Mouse (Mus musculus) induced T-regulatory cell, adult 2 months (primary cell): Measurements from ENCODE around the gene Mtmr14.

Experiments
- DNase-seq: peaks from one replicate; pipeline ENCODE4 v3.0.0-alpha.2; 2012; ENCODE audit warnings: low read depth

The Mtmr14 gene

DNA sequence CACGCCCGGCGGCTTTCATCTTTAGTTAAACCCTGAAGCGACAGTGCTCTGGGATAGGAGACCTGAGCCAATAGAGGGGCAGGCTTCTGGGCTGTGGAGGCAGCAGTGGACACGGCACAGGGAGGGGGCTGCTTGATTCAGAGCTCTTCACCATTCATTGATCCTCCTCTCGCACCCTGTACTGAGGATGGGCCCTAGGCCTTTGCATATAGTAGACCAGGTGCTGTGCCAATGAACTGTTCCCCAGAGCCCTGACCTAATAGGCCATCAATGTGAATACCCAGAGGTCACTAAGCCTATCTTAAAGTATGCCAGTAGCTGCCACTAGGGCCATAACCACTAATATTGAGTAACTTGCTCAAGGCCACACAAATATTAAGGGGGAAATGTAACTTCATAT, 44.0 kb downstream of the Mtmr14 start:
- no peak for DNase-seq

DNA sequence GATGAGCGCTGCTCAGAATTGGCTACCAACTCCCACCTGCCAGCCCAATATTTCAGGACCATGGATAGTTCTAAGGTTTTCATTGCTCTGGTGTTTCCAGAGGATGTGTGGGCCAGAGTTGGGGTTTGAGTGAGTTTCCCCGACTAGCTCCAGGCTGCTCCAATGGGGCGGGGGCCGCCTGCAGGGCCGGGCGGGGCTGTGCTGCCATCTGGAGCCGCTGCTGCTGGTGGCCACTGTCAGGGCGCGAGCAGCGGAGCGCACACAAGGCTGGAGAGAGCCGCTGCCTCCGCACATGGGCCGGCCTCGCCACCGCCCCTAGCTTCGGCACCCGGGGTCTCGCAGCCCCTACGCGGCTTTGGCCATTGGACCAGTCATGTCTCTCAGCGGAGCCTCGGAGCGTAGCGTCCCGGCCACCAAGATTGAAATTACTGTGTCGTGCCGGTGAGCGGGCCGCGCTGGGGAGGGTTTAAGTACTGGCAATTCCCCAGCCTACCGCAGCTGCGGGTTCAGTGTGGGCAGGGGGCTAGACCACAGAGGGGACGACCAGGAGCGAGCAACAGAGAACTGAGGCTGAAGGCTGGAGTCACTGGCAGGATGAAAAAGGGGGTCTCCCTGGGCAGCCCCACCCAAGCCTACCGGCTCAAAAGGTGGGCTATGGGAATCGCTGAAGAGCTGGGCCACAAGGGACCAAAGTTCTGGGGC, 44.6 kb downstream of the Mtmr14 start, which contains the start of gene Cpne9:
Cpne9 (plus strand) TSS at position 207 of the 702 bp plus-strand sequence.
- DNase-seq = peak; percentile 45

DNA sequence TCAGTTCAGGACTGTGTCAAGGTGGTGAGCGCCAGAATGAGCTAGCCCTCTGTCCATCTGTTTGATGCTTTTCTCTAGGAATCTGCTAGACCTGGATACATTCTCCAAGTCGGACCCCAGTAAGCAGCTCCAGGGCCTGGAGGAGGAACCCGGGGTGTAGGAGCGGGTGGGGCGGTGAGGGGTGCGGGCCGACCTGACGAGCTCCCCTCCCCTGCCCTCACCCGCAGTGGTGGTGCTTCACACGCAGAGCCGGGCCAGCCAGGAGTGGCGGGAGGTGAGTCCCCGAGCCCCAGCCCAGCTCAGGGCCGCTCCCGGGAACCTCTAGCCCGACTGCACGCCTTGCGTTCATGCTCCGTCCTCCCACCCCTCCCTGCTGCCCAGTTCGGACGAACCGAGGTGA, 45.3 kb downstream of the Mtmr14 start:
- no peak for DNase-seq

DNA sequence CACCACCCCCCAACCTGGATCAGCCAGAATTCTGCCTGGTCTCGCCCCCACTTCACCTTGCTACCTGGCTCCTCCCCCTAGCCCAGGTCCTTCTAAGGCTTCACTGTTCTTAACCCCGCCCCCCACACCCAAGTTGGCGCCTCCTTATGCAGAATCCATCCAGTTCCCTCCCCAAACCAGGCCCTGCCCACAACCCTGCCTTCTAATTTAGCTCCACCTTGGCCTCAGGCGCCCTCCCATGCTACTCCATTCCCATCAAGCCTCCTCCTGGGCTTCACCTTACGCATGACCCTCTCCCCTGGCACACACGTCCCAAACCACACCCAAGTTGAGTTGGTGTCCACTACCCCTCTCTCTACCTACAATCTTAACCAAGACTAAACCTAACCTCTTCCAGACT, 45.9 kb downstream of the Mtmr14 start:
- DNase-seq = peak; percentile 23

DNA sequence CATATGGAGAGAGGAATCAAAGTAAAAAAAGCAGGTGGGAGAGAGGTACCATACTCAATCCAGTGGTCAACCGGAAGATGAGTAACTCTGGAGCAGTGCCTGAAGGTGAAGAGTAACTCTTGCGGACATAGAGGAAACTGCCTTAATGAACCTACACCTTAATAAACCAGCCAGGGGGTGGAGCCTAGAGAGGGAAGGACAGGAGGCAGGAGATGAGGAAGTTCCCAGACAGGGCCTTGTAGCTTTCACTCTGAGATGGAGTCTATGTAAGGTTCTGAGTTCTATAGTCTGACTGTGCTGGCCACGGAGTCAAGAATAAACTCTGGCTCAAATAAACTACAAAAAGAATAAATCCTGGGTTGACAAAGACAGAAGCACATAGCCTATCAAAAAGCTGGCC, 47.3 kb downstream of the Mtmr14 start:
- DNase-seq = no peak

DNA sequence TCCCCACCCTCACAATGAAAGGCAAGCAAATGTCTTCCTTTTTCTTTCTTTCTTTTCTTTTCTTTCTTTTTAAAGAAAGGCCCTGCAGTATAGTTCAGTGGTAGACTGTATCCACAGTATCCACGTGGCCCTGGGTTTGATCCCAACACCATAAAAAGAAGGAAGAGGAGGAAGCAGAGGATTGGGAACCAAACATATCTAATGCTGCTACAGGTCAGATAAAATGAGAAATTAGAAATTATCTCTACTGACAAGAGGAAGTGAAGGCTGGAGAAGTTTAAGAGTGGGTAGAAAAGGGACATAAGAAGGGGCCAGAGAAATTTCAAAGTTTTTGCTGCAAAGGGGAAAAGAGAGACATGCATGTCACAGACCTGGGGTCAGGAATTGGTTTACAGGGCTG, 48.7 kb downstream of the Mtmr14 start:
- no peak for DNase-seq

DNA sequence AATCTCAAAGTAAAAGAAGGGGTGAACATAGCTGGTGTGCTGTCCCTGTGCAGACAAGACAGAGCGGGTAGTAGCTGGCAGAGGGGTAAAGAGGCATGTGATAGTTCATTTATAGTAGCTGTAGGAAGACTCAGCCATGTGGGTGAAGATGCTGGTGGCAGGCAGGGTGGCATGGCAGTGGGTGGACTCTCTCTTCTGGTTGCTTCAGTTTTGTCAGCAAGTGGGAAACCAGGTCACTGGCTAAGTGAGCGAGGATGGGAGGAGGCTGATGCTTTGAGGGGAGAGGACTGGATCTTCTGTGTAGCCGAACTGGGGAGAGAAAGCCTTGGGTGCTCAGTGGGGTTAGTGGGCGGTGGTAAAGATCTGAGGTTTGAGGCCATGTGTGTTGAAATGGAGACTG, 49.6 kb downstream of the Mtmr14 start:
- DNase-seq = no peak

DNA sequence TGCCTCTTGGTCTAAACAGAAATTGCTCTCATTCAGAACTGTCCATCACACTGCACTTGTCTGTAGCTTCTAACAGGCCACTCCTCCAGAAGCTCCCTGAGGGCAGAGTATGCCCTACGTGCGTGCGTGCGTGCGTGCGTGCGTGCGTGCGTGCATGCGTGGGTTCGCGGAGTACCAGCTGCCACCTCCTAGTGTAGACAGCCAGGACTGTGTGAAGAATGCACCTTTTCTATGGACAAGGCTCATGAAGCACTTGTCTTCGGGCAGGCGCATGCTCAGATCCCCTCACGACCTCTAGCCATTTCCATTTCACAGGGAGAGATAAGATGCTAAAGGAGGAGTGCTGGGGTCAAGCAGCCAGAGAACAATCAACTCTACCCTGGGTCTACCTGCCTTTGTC, 51.7 kb downstream of the Mtmr14 start:
- DNase-seq = no peak

DNA sequence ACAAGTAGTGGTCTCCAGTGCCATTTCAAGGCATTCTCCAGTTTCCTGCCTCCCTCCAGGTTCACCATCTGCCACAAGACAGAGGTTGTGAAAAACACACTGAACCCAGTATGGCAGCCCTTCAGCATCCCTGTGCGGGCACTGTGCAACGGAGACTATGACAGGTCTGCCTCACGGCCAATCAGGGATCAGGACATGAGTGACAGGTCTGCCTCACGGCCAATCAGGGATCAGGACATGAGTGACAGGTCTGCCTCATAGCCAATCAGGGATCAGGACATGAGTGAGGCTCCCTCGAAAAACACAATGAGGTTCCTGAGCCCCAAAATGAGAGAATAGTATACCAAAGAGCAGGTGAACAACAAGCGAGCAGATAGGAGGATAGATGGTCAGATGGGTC, 52.7 kb downstream of the Mtmr14 start:
- DNase-seq = no peak

DNA sequence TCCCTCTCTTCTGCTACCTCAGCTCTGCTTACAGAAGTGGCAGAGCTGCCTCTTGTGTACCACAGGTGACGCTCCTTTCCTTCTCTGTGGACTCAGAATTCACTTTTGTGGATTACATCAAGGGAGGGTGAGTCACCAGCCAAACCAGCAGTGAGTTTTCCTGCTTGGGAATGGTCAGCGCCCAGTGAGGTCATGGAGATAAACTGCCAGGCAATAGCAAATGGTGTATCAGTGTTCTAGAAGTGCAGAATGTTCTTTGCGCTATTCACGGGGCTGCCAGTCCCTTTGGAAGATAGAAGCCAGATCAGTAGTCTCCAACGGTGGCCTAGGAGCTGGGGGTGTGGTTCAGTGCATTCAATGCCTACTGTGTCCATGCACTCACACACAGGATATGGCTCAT, 55.3 kb downstream of the Mtmr14 start:
- DNase-seq = no peak

DNA sequence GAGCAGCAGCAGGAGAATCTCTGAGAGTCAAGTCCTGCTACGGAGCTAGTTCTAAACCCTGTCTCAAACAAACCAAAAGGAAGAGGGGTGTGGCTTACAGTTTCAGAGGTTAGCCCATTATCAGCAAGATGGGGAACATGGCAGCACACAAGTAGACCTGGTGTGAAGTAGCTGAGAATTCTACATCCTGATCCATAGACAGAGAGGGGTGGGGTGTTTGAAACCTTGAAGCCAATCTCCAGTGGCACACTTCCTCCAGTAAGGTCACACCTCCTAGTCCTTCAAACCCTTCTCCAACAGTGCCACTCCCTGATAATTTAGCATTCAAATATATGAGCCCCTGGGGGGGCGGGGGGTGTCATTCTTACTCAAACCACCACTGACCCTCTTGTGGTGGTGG, 58.4 kb downstream of the Mtmr14 start:
- DNase-seq = no peak

DNA sequence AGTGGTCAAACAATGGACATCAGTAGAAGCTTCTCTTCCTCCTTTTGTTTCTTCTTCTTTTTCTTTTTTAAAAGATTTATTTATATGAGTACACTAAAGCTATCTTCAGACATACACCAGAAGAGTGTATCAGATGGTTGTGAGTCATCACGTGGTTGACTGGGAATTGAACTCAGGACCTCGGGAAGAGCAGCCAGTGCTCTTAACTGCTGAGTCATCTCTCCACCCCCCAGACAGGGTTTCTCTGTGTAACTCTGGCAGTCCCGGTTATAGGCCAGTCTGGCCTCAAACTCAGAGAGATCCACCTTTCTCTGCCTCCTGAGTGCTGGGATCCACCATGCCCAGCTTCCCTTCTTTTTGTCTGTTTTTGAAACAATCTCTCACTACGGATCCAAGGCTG, 59.0 kb downstream of the Mtmr14 start:
- DNase-seq = no peak

DNA sequence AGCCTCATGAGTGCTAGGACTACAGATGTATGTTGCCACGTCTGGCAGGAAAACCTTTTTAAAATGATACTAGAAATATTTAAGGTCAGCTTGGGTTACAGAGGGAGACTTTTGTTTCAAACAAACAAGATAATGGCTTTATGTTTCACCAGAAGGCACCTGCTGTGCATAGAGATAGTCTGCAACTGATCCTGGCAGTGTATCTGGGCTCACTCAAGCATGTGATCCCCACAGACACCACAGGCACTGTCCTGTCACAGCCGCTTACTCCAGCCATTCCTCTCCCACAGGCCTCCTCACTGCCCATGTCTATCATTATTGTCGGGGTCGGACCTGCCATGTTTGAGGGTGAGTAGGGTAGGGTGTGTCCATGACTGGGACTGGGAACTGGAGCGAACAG, 63.7 kb downstream of the Mtmr14 start:
- DNase-seq = no peak

DNA sequence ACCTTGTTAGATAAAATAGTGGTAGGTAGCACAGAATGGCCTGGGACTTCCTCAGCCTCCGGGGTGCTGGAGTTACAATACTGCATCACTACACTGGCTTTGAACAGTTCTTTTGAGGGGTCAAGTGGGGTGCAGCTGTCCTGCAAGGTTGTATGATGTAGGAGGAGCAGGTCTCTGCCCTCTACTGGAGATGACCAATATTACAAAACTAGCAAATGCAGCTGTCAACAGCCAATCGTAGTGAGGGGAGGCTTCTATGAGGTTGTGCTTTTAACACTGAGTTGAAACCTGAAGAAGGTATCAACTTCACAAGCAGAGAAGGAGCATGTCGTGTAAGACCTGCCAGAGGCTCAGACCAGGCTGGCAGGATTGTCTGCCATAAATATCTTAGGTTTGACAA, 64.6 kb downstream of the Mtmr14 start:
- DNase-seq = peak; percentile 78

DNA sequence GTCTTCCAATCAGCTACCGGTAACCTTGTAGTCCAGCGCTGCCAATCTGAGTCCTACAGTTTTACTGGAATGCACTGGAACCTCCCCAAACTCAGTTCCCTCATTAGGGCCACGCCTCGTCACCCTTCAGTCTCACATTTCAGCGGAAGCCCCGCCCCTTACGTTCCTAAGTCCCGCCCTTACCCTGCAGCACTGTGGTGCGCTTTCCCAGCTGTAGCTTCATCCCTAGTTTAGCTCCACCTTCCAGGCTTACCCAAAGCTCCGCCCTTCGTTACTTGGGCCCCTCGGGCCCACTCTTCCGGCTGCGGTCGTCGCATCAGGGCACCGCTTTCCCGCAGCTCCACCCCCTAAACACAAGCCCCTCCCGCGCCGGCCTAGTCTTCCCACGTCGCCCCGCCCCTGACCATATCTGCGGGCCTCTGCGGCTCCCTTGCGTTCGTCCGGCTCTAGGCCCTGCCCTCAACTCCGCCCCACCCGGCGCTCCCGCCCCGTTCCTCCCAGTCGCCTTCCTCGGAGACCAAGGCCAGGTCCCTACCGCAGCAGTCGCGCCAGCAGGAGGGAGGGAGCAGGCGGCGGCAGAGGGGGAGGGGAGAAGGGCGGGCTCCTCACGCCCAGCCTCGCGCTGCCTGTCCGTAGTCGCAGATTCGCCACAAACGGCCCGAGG, 68.8 kb downstream of the Mtmr14 start:
- peak; percentile 100 for DNase-seq

DNA sequence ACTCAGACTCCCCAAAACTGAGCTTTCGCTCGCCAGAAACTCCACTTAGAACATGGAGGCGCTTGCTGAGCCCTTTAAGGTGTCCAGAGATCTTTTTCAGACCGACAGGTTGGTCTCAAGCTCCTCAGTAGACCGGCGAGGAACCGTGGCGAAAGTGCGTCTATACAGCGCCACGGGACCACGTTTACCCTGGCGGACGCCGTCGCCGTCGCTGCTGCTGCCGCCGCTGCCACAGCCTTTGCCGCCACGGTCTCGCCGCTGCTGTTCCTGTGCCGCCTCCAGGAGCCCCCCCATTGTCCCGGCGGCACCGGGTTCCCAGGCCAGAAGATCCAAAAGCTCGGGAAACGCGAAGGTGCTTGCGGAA, 69.3 kb downstream of the Mtmr14 start, which contains the start of gene Brpf1:
Brpf1 (plus strand) TSS at position 152 of the 364 bp plus-strand sequence.
- no peak for DNase-seq

DNA sequence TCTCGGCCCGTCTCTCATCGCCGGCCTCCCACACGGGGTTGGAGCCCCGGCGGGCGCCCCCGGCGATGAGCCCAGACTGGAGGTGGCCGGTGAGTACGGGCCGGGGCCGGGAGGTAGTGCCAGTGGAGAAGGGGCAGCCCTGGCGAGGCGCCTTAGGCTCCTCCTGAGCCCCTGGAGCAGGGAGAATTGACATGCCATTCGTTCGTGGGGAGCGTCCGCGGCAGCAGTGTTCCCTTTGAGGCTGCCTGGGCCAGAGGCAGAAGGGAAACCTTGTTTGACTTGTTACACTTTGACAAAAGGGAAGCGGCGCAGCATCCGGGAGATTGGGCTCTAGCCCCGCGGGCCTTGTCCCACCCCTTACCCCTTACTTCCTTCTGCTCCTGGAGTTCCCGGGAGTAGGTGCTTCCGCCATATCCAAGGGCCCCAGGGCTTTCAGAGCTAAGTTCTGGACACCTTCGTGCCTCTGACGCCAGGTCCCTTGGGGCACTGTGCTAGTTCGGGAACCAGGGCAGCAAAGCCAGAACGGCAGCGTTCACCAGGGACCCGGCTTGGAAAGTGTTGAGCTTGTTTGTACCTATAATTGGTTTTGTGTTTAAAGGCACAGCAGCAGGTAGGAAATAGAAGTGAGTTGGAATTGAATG, 70.0 kb downstream of the Mtmr14 start:
- peak; percentile 72 for DNase-seq

DNA sequence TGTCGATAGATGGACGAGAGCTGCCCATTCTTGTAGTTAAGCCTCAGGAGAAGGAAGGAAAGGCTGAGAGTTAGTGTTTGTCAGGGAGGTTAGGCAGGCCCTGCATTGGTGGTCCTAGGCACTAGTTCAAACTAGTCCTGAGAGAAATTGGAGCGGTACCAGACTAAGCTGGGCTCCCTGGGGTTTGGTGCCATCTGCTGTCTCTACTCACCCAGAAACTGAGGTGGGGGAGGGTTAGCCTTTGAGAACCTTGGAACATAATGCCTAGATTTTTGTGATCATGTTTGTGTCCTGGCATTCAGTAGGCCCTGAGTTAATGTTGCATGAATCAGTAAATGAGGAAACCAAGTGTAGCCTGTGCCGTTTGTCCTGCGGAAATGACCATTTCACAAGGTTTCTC, 70.5 kb downstream of the Mtmr14 start:
- peak; percentile 66 for DNase-seq

DNA sequence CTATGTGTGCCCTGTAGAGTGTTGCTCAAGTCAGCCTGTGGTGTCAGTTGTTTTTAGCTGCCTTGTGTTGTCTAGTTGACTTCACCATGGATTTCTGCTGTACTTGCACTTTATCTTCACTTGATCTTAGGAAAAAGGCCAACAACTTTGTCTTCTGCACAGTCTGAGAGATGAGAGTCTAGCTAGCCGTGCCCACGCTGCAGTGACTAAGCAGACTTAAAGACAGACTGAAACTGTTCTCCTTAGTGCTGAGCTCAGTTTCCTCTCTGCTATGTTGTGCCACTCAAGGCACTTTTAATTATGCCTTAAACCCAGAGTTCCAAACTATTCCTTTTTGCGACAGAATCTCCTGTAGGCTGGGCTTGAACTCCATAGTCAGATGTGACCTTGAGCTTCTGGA, 78.3 kb downstream of the Mtmr14 start:
- no peak for DNase-seq

DNA sequence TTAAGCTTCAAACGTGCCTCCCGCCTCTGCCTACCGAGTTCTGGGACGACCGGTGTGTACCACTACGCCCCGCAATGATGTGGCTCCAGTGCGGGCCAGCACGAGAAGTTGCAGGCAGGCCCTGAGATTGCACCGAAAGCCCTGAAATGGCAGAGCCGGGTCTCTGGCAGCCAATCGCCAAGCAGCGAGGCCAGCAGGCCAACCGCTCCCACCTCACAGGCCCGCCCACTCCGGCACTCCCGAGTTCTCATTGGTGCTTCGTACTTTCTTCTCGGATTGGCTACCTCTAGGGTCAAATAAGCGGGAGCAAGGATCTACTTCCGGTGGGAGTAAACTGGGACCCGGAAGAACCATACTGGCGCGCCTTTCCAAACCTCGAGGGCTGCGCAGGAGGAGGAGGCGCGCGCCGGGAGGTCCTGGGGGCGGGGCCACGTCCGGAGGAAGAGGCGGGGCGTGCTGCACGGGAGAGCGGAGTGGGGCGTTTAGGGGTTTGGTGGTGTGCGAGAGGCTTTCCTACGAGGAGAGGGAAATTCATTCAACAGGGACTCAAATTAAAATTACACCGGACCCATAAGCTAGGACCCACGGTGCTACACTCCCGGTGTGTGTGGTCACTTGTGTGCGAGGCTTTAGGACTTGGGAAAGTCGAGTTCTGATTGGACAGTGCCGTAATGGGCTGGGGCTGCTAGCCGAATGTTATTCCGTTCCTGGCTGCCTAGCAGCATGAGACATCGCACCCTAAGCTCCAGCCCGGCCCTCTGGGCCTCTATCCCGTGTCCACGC, 89.1 kb downstream of the Mtmr14 start, which contains the start of gene Ogg1:
Ogg1 (plus strand) TSS at position 440 of the 783 bp plus-strand sequence.
- DNase-seq = peak; percentile 98

DNA sequence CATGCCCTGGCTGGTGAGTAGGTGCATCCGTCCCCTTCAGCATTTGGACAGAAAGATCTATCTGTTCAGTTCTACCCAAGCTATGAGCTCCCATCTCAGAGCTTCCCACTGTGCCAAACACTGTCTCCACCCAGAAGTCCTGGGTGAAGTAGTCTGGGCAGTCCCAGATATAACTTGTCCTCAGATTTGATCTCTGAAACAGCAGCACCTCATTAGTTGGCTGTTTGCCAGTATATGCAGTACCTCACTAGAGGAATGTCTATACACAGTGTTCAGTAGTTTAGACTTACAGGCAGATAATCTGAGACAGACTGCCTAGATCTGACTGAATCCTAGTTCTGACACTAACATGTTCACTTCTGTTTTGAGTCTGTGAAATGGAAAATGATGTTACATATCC, 91.8 kb downstream of the Mtmr14 start:
- no peak for DNase-seq

DNA sequence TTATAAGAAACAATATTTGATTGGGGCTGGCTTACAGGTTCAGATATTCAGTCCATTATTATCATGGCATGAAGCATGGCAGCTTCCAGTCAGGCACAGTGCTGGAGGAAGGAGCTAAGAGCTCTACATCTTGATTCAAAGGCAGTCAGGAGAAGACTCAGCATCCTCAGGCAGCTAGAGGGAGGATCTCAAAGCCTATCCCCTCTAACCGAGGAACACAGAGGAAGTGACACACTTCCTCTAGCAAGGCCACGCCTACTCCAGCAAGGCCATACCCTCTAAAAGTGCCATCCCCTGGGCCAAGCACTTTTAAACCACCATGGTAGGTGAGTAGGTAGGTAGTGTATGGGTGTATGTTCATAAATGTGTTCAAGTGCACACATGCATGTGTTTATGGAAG, 92.9 kb downstream of the Mtmr14 start:
- DNase-seq = peak; percentile 81
